Mouse (Mus musculus) olfactory bulb, adult 2 months (tissue): ENCODE data around the gene Mfn1. TPM values are rescaled to one million over a fixed set of nuclear protein-coding genes. Genes with fewer than 3 reads are reported as not detected.

Experiments
- H3K27ac ChIP-seq: fragments of 200-500 bp; 2 replicates; pipeline ENCODE4 v1.5.1; 2012; ENCODE audit warnings: low read depth, low read length; ENCODE audit not compliant: insufficient read depth
- H3K4me1 ChIP-seq: fragments of 200-500 bp; 2 replicates; pipeline ENCODE4 v1.6.1; 2012; ENCODE audit warnings: low read length; ENCODE audit not compliant: control insufficient read depth, insufficient read depth
- H3K4me3 ChIP-seq: fragments of 200-500 bp; 2 replicates; pipeline ENCODE4 v1.5.1; 2012; ENCODE audit warnings: mild to moderate bottlenecking, low read depth, low read length, moderate library complexity; ENCODE audit not compliant: insufficient read depth
- CTCF ChIP-seq: fragments of 200-500 bp; IDR thresholded peaks from 2 replicates; pipeline ENCODE4 v1.5.1; 2012; ENCODE audit warnings: low read depth, mild to moderate bottlenecking, low read length, moderate library complexity; ENCODE audit not compliant: insufficient read depth
- POLR2A ChIP-seq: fragments of 200-500 bp; IDR thresholded peaks from 2 replicates; pipeline ENCODE4 v1.6.1; 2012; ENCODE audit warnings: mild to moderate bottlenecking, low read depth, low read length, moderate library complexity; ENCODE audit not compliant: insufficient read depth
- WGBS: fragments of 180-500 bp; shearing (Covaris S2); methylation state at CpG from one replicate; pipeline ENCODE4 v1.1.7; 2018; 5-methylcytosine and 5-hydroxymethylcytosine counted together
- polyA plus RNA-seq: library from polyadenylated mRNA; stranded (reverse); fragments of >200 nt; gene quantifications from 2 replicates; pipeline ENCODE4 v1.2.4, GENCODE M21; 2012; ENCODE audit warnings: low replicate concordance; ENCODE audit not compliant: missing spikeins, insufficient read depth, insufficient read length

The Mfn1 gene
- polyA plus RNA-seq, 1 experiment = not detected

GRCm38 (mm10) chr3:32616006-32616330, 86.7 kb downstream of the Mfn1 start:
- WGBS = 4% methylated on average over 14 of the region's 14 CpGs

GRCm38 (mm10) chr3:32616331-32617052, 87.2 kb downstream of the Mfn1 start, which contains the start of gene Gnb4:
Gene Gnb4, minus strand, starts transcription at chr3:32616585.
- Histone ChIP-seq H3K4me1 (peaks cover 7% of the 10 kb centered on the region), H3K27ac (peak within 1 kb of the TSS; percentile 67), H3K4me3 (peak within 1 kb of the TSS; percentile 93)
- TF ChIP-seq CTCF (no peak), POLR2A (no peak)
- 1% methylated on average over 76 of the region's 83 CpGs for WGBS

More at GRCm38 (mm10) chr3:32616006-32616330, 86.7 kb downstream of the Mfn1 start:
- TF ChIP-seq POLR2A (no peak), CTCF (no peak)
- Histone ChIP-seq H3K27ac (peak overlapping the region; percentile 67; the same call in 1 of the 2 replicates), H3K4me3 (peak overlapping the region; percentile 93), H3K4me1 (peaks cover 10% of the 10 kb centered on the region)

DNA sequence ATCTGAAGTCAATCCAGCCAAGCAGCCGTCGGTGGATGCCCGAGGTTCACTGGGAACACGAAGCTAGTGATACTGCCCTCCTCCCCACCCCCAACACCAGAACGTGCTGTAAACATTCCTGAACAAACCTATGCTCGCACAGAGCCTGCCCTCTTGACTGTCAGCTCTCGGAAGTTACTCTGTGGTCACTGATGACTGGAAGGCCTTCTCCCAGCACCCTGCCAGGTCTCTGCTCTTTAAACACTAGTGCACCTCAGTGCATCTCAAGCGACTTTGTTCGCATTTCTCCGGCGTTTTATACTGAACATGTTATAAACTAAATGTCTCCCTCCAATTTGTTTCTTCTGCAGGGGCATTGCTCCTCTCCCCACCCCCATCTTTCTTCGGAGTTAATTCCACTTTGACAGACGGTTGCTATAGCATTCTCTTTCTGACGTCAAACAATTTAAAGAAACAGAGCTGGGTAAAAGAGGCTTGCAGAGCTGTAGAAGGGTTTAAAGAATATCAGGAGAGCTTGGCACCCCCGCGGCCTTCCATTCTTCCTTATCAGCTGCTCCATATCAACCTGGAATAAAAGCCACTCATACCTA, 87.9 kb downstream of the Mfn1 start:
- peak overlapping the region; percentile 38 for H3K27ac ChIP-seq
- H3K4me3 ChIP-seq = peak overlapping the region; percentile 93
- no peak for TF ChIP-seq CTCF
- no peak for TF ChIP-seq POLR2A
- peaks cover 5% of the 10 kb centered on the region for H3K4me1 ChIP-seq
- 18% methylated on average over 16 of the region's 16 CpGs for WGBS

DNA sequence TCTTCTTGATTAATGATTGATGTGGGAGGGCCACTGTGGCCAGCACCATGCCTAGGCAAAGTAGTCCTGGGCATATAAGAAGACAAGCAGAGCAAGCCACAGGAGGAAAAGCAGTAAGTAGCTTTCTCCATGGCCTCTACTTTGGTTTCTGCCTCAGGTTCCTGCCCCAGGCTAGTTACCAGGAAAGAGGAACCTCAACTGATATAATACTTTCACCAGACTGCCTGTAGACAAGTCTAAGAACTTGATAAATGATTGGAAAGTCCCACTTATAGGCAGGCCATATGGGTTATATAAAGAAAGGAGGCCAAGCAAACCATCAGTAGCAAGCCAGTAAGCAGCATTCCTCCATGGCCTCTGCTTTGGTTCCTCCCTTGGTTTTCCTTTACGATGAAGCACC, 92.4 kb downstream of the Mfn1 start:
- TF ChIP-seq POLR2A = no peak
- TF ChIP-seq CTCF = no peak
- no peak overlapping the region for H3K4me3 ChIP-seq
- peaks cover 5% of the 10 kb centered on the region for H3K4me1 ChIP-seq
- WGBS = 95% methylated on average over 1 of the region's 1 CpGs
- no peak overlapping the region for H3K27ac ChIP-seq

- H3K4me1 ChIP-seq = peaks cover under 1% of the 10 kb centered on the region
- H3K27ac ChIP-seq = no peak overlapping the region
- no peak overlapping the region for H3K4me3 ChIP-seq
- TF ChIP-seq POLR2A (no peak), CTCF (no peak)
- 93% methylated on average over 3 of the region's 3 CpGs for WGBS
These were observed 92.8 kb downstream of the Mfn1 start for GRCm38 (mm10) chr3:32622106-32622505.

GRCm38 (mm10) chr3:32628141-32628540, 98.9 kb downstream of the Mfn1 start:
- Histone ChIP-seq H3K27ac (no peak overlapping the region), H3K4me1 (peaks cover 4% of the 10 kb centered on the region; the same call in 1 of the 2 replicates), H3K4me3 (no peak overlapping the region)
- 81% methylated on average over 7 of the region's 7 CpGs for WGBS
- TF ChIP-seq CTCF (no peak), POLR2A (no peak)

Other genes with a start within 250 kb of the Mfn1 start
- not detected in 2 replicates for gene Zmat3, start 163.5 kb upstream of the Mfn1 start, polyA plus RNA-seq
- not detected in 2 replicates for gene Pik3ca, start 131.8 kb upstream of the Mfn1 start, polyA plus RNA-seq
- gene Kcnmb3, start 37.2 kb upstream of the Mfn1 start, polyA plus RNA-seq = not detected in 2 replicates
- not detected in 2 replicates for gene Zfp639, start 19.2 kb upstream of the Mfn1 start, polyA plus RNA-seq
- gene Gnb4, start 87.1 kb downstream of the Mfn1 start, polyA plus RNA-seq = not detected in 2 replicates
- not detected in 2 replicates for gene Actl6a, start 176.8 kb downstream of the Mfn1 start, polyA plus RNA-seq
- gene Ndufb5, start 207.5 kb downstream of the Mfn1 start, polyA plus RNA-seq = not detected in 2 replicates
- gene Mrpl47, start 208.1 kb downstream of the Mfn1 start, polyA plus RNA-seq = not detected in 2 replicates